Mouse (Mus musculus) limb, embryonic 10.5 days (tissue): ENCODE results near the gene Cgref1. TPM values are rescaled to one million over a fixed set of nuclear protein-coding genes. Genes with fewer than 3 reads are reported as not detected.

Experiments
- DNase-seq: peaks from one replicate; pipeline ENCODE4 v3.0.0-alpha.2; 2017; ENCODE audit warnings: low spot score
- H3K27ac ChIP-seq: fragments of 300-500 bp; sonication (generic); 2 replicates; pipeline ENCODE4 v1.5.1; 2016; ENCODE audit warnings: mild to moderate bottlenecking
- H3K27me3 ChIP-seq: fragments of 300-500 bp; sonication (generic); 2 replicates; pipeline ENCODE4 v1.6.1; 2016; ENCODE audit warnings: low read depth, mild to moderate bottlenecking; ENCODE audit not compliant: poor library complexity, severe bottlenecking
- H3K36me3 ChIP-seq: fragments of 300-500 bp; sonication (generic); 2 replicates; pipeline ENCODE4 v1.6.1; 2016; ENCODE audit warnings: mild to moderate bottlenecking, moderate library complexity
- H3K4me1 ChIP-seq: fragments of 300-500 bp; sonication (generic); 2 replicates; pipeline ENCODE4 v1.6.1; 2016
- H3K4me3 ChIP-seq: fragments of 300-500 bp; sonication (generic); 2 replicates; pipeline ENCODE4 v1.5.1; 2016; ENCODE audit warnings: mild to moderate bottlenecking, moderate library complexity
- H3K9me3 ChIP-seq: fragments of 300-500 bp; sonication (generic); replicated peaks from 2 replicates; pipeline ENCODE4 v1.6.1; 2016; ENCODE audit warnings: mild to moderate bottlenecking
- WGBS: fragments of 180-500 bp; shearing (Covaris S2); methylation state at CpG from one replicate; pipeline ENCODE4 v1.1.7; 2016; 5-methylcytosine and 5-hydroxymethylcytosine counted together
- polyA plus RNA-seq: library from polyadenylated mRNA; unstranded; fragments of >200 nt; fragmentation: Nextera tagmentation; extraction: Ambion mirVana; gene quantifications from 2 replicates; pipeline ENCODE4 v1.2.1, GENCODE M21; 2016

Gene Cgref1
- polyA plus RNA-seq, 1 experiment from 2014 or later = 2.5 TPM

GRCm38 (mm10) chr5:30886209-30886608, 59.2 kb downstream of the Cgref1 start:
- no peaks in the 10 kb centered on the region for H3K27me3 ChIP-seq
- peak overlapping the region; percentile 86; the same call in 1 of the 2 replicates for H3K4me3 ChIP-seq
- 74% methylated on average over 4 of the region's 4 CpGs for WGBS
- H3K4me1 ChIP-seq = peaks cover 23% of the 10 kb centered on the region
- H3K27ac ChIP-seq = no peak overlapping the region
- DNase-seq = no peak
- H3K36me3 ChIP-seq = peaks cover 11% of the 10 kb centered on the region
- no peaks in the 10 kb centered on the region for H3K9me3 ChIP-seq

Other genes starting within 250 kb of the Cgref1 start
- gene Dpysl5, start 234.0 kb downstream of the Cgref1 start, polyA plus RNA-seq = 4.3 and 4.9 TPM in 2 replicates
- 12.2 and 17.0 TPM in 2 replicates for gene Mapre3, start 130.9 kb downstream of the Cgref1 start, polyA plus RNA-seq
- 68.7 and 82.4 TPM in 2 replicates for gene Tmem214, start 77.6 kb downstream of the Cgref1 start, polyA plus RNA-seq
- gene Agbl5, start 56.9 kb downstream of the Cgref1 start, polyA plus RNA-seq = 20.4 and 29.9 TPM in 2 replicates
- gene Ost4, start 37.8 kb downstream of the Cgref1 start, polyA plus RNA-seq = 403 and 414 TPM in 2 replicates
- gene Emilin1, start 32.2 kb downstream of the Cgref1 start, polyA plus RNA-seq = 202 and 241 TPM in 2 replicates
- 7.1 and 7.8 TPM in 2 replicates for gene Khk, start 24.2 kb downstream of the Cgref1 start, polyA plus RNA-seq
- 139 and 142 TPM in 2 replicates for gene Preb, start 14.8 kb upstream of the Cgref1 start, polyA plus RNA-seq
- not detected in 2 replicates for gene Tcf23, start 23.1 kb upstream of the Cgref1 start, polyA plus RNA-seq
- gene Atraid, start 102.7 kb upstream of the Cgref1 start, polyA plus RNA-seq = 51.8 and 69.7 TPM in 2 replicates
- gene Slc5a6, start 103.3 kb upstream of the Cgref1 start, polyA plus RNA-seq = 10.4 and 10.8 TPM in 2 replicates
- 63.1 and 71.3 TPM in 2 replicates for gene Cad, start 109.2 kb upstream of the Cgref1 start, polyA plus RNA-seq
- not detected in 2 replicates for gene Dnajc5g, start 160.7 kb upstream of the Cgref1 start, polyA plus RNA-seq
- gene Slc30a3, start 162.6 kb upstream of the Cgref1 start, polyA plus RNA-seq = 0.24 and 0.26 TPM in 2 replicates
- gene Trim54, start 171.1 kb upstream of the Cgref1 start, polyA plus RNA-seq = 0.23 TPM in 1 of 2 replicates, not detected in the other
- gene Ucn, start 193.2 kb upstream of the Cgref1 start, polyA plus RNA-seq = not detected in 2 replicates
- gene Mpv17, start 208.7 kb upstream of the Cgref1 start, polyA plus RNA-seq = 54.2 and 66.0 TPM in 2 replicates
- gene Gm29609, start 234.3 kb upstream of the Cgref1 start, polyA plus RNA-seq = 1.0 and 1.3 TPM in 2 replicates
- 120 and 136 TPM in 2 replicates for gene Gtf3c2, start 234.6 kb upstream of the Cgref1 start, polyA plus RNA-seq
- gene Snx17, start 247.6 kb upstream of the Cgref1 start, polyA plus RNA-seq = 128 and 140 TPM in 2 replicates
- gene Eif2b4, start 247.8 kb upstream of the Cgref1 start, polyA plus RNA-seq = 85.7 and 89.6 TPM in 2 replicates